Mouse (Mus musculus) cerebellum, postnatal 36 days (tissue): ENCODE results near the gene Sclt1.

Source experiments
- DNase-seq, 2 experiments: peaks; one replicate each; pipeline ENCODE4 v3.0.0; 2021 to 2022; ENCODE audit warnings: mixed read lengths in 2 of 2

Gene Sclt1

DNA sequence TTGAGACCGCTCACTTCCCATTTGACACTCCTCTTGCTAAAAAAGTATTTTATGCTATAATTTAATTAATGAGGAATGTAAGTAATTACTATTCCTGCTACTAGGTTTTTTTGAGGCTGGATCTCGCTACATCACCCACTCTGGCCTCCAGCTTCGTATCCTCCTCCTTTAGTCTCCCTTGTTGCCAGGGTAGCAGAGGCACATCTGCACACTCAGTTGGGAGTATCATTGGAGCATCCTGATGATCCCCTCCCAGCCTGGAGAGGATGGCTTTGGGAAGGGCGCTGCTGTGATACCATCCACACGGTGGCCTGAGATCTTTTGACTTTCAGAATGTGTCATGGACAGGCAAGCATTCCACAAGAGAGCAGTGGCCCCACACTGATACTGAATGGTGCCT lies 156.8 kb downstream of the Sclt1 start:
- DNase-seq: no peak

DNA sequence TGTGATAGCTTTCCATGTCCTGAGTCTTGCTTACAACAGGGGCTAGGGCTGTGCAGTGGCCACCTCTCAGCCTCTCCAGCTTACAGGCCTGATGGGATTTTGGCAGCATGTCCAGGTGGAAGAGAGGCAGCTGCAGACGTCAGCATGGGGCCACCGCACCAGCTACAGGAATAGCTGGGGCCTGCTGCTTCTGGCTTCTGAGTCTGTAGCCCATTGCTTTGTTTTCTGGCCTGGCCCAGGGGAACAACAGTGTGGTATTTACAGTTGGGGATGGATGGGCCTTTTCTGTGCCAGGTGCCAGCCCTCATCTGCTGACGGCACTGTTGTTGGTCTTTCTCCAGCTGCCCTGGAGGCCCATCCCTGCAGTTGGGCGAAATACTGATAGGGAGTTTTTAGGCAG lies 158.7 kb downstream of the Sclt1 start:
- peak in 1 of 2 experiments; percentile 33 for DNase-seq

DNA sequence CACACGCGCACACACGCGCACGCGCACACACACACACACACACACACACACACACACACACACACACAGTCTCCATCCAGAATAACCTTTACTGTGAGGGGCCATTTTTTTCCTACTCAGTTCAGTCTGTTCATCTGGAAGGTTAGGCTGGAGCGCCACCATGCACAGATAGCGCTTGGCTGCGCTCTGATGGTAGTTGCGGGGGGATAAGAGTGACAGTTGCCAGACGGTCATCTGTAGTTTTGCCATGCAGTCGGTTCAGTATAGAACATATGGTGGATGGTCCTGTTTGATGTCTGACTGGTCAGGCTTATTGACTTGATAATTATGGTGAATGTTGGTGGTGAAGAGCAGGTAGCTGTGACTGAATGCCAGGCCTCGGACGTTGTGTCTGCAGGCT lies 159.2 kb downstream of the Sclt1 start:
- DNase-seq: no peak

DNA sequence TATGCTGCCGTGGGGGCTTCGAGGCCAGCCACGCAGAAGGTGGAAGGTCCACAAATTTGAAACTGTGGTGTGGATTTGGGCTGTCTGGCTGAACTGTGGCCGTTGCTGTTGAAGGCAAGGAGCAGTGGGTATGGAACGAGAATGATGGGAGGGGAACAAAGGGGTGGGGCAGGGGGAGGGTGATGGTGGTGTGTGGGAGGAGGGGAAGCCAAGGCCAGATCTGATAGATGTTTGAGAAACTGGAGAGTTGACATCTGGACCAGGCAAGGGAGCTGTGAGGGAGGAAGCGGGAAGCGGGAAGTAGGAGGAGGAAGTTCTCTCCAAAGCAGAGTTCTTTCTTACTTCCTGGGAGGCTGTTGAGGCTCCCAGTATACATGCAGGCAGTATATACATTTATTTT lies 160.1 kb downstream of the Sclt1 start:
- DNase-seq: no peak

DNA sequence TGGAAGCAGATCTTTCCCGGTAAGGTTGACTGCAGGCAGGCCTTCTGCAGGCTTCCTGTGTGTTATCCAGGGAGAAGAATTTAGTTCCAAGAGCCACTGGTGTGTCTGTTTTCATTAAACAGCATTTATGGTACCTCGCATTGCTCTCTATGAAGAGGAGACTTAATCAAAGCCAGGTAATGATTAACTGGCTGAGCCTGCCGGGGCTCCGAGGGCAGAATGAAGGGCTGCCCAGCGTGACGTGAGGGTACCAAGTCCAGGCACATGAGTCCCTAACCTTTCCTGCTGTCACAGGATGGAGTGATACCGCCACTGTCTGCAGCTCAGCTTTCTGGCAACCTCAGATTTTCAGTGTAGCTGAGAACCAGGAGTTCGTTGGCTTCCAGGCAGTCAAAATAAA lies 160.9 kb downstream of the Sclt1 start:
- no peak for DNase-seq

DNA sequence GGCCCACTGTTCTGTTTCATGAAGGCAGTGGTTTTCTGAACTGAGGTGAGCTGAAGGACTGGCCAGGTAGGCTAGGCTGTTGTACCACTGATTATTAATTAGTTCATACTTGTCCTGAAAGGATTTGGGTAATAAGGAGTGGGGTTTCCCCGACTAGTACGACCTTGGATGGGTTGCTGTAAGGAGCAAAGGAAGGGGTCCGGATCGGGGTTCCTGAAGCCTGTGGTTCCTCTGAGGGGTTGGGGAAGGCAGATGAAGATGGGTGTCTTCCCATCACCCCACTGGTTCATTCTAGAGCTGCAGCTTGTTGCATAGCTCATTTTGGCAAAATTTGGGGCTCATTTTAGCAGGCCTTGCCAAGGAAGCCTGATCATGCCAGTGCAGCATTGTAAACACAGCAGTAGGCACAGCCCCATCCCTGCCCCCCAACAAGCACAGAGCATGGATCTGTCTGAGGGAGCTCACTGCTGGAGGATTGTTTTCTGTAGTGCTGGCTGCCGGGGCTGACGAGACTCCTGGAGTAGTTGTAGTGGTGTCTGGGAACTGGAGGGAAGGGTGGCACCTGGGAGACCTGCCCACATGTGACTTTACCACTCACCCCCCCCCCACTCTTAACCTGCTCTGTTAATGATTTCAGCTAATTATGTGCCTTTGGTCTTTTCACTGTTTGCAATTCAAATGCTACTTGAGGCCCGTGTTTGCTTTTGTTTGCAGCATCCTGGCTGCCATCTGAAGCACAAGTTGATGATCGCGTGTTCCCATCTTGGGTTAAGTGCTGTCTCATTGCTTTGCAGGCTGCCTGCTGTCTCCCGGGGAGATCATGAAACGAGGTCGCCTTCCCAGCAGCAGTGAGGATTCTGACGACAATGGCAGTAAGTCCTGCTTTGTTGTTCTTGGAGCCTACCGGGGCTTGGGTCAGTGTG lies 161.7 kb downstream of the Sclt1 start:
- no peak for DNase-seq

DNA sequence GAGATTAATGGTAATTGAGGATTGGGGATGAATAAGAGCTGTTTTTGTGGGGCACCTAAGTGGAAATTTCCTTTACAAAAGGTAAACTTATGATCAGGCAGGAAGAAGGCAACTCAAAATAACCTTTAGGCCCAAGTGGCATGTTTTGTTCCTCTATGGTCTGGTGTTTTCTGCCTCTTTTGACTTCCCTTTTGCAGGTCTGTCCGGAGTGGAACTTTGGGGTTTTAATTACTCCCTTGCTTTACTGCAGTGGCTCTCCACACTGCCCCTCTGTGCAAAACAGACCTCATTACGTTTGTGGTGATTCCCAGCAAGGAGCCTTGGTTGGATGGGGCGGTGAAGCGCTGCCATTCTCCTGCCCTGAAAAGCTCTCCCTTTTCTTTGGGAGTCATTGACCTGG lies 162.4 kb downstream of the Sclt1 start:
- DNase-seq: no peak

DNA sequence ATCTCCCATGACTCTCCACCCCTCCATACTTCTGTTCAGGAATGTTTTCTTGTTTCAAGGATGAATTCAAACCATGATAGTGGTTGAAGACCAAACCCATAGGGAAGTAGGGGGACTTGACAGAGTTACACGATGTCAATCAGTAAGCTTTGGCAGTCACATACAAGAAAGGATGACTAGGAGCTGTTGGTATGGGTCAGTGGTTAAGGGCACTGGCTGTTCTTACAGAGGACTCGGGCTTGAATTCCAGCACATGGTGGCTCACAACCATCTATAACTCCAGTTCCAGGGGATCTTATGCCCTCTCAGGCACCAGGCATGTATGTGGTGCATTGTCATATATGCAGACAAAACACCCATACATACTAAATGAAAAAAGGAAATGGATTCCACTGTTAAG lies 165.1 kb downstream of the Sclt1 start:
- DNase-seq: no peak
